Mouse (Mus musculus) heart, embryonic 16.5 days (tissue): ENCODE data around the gene Mid1. TPM values are rescaled to one million over a fixed set of nuclear protein-coding genes. Genes with fewer than 3 reads are reported as not detected.
"Not testable (repeated sequence)": the region's sequence is repeated elsewhere in the genome, so short reads cannot be mapped to it uniquely, and the experiment has no call there.

Experiments
- ATAC-seq: fragments of 200-750 bp; cut with Nextera tagmentation; replicated peaks from 2 replicates; pipeline ENCODE4 v1.8.0; 2017; ENCODE audit warnings: moderate number of reproducible peaks; ENCODE audit not compliant: insufficient read depth, low FRiP score; ENCODE audit errors: extremely low read depth
- H3K27ac ChIP-seq: fragments of 300-500 bp; sonication (generic); 2 replicates; pipeline ENCODE4 v1.5.1; 2014; ENCODE audit warnings: mild to moderate bottlenecking, low read length, control low read depth, moderate library complexity
- H3K27me3 ChIP-seq: fragments of 300-500 bp; sonication (generic); 2 replicates; pipeline ENCODE4 v1.6.1; 2014; ENCODE audit warnings: low read length, mixed read lengths; ENCODE audit not compliant: control insufficient read depth, insufficient read depth
- H3K36me3 ChIP-seq: fragments of 300-500 bp; sonication (generic); 2 replicates; pipeline ENCODE4 v1.6.1; 2014; ENCODE audit not compliant: control insufficient read depth, insufficient read depth
- H3K4me1 ChIP-seq: fragments of 300-500 bp; sonication (generic); 2 replicates; pipeline ENCODE4 v1.6.1; 2014; ENCODE audit warnings: low read length, mixed read lengths; ENCODE audit not compliant: control insufficient read depth, insufficient read depth
- H3K4me2 ChIP-seq: fragments of 300-500 bp; sonication (generic); 2 replicates; pipeline ENCODE4 v1.6.1; 2014; ENCODE audit warnings: low read depth, mild to moderate bottlenecking, control low read depth, low read length
- H3K4me3 ChIP-seq: fragments of 300-500 bp; sonication (generic); 2 replicates; pipeline ENCODE4 v1.5.1; 2014; ENCODE audit warnings: mild to moderate bottlenecking, control low read depth, low read length
- H3K9ac ChIP-seq: fragments of 300-500 bp; sonication (generic); 2 replicates; pipeline ENCODE4 v1.6.1; 2014; ENCODE audit warnings: low read length, control low read depth
- H3K9me3 ChIP-seq: fragments of 300-500 bp; sonication (generic); replicated peaks from 2 replicates; pipeline ENCODE4 v1.6.1; 2016; ENCODE audit warnings: low read length; ENCODE audit not compliant: control insufficient read depth
- WGBS: fragments of 180-500 bp; shearing (Covaris S2); extraction: QIAGEN DNeasy Blood & Tissue Kit; methylation state at CpG from one replicate; pipeline ENCODE4 v1.1.7; 2014; 5-methylcytosine and 5-hydroxymethylcytosine counted together
- polyA plus RNA-seq: library from polyadenylated mRNA; unstranded; fragments of >200 nt; fragmentation: Nextera tagmentation; extraction: Ambion mirVana; gene quantifications from 2 replicates; pipeline ENCODE4 v1.2.1, GENCODE M21; 2015

Mid1 gene
- polyA plus RNA-seq, 1 experiment from 2014 or later = 6.2 TPM

DNA sequence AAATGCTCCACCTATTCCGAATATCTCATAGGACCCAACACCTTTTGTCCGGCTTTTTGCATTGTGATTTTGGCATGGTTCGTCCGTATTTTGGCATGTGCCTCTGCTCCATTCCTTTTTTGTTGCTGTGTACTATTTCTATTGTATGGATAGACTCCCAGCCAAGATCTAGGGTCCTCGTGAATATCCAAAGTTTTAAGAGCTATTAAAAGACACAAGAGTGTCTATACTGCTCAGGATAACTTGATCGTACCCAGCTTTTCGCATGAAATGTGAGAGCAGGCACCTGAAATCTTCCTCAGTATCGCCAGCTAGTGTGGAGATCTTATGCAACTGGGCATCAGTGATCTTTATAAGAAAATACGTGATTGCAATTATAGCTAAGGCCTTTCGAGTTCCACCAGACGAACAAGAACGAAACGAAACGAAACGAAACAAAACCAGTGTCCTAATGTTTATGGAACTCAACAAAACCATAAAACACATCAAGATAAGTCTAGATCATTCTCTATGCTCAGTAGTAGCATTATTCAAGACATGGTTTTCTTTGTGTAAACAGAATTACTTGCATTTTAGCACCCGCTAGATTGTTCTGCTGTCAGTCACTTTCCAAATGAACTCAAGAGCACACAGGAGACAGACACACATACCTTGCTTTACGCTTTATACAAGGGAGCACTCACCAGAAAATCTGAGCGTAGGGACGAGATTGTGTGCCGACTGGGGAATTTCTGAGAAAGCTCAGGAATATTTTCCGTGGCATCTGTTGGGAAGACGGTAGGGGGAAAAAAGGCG lies 297.8 kb downstream of the Mid1 start:
- Histone ChIP-seq H3K36me3 (peaks cover 56% of the 10 kb centered on the region), H3K9me3 (peaks cover 44% of the 10 kb centered on the region), H3K4me1 (peaks cover 10% of the 10 kb centered on the region; the same call in 1 of the 2 replicates)
- not testable (repeated sequence) for H3K4me2 ChIP-seq, H3K27me3 ChIP-seq, H3K4me3 ChIP-seq, ATAC-seq, H3K27ac ChIP-seq, H3K9ac ChIP-seq
- WGBS = 86% methylated on average over 23 of the region's 23 CpGs

GRCm38 (mm10) chrX:169983401-169984165 lies 298.6 kb downstream of the Mid1 start:
- Histone ChIP-seq H3K36me3 (peaks cover 60% of the 10 kb centered on the region), H3K9me3 (peaks cover 48% of the 10 kb centered on the region)
- H3K27ac ChIP-seq, H3K4me3 ChIP-seq, H3K4me1 ChIP-seq, H3K9ac ChIP-seq, H3K27me3 ChIP-seq, ATAC-seq, H3K4me2 ChIP-seq: not testable (repeated sequence)
- 85% methylated on average over 19 of the region's 19 CpGs for WGBS

GRCm38 (mm10) chrX:169984331-169984730 lies 299.3 kb downstream of the Mid1 start:
- not testable (repeated sequence) for H3K27me3 ChIP-seq, ATAC-seq, H3K4me3 ChIP-seq, H3K4me2 ChIP-seq, H3K27ac ChIP-seq, H3K9ac ChIP-seq, H3K4me1 ChIP-seq
- H3K36me3 ChIP-seq = peaks cover 64% of the 10 kb centered on the region
- peaks cover 52% of the 10 kb centered on the region for H3K9me3 ChIP-seq
- WGBS = 80% methylated on average over 7 of the region's 7 CpGs

DNA sequence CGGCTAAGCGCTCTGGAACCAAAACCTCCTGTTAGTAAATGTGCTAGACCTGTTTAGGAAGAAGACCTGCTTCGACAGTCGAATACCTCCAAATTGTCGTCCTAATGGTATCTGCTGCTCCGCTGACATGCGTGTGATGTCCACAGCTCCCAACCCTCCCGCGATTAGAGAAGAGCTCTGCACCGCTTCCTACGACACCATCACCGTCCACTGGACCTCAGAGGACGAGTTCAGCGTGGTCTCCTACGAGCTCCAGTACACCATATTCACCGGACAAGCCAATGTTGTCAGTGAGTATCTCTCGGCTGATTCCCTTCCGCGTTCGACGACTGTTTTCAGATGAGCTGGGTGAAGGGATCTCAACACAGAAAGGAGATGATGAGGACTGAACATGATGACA lies 299.9 kb downstream of the Mid1 start:
- not testable (repeated sequence) for H3K4me2 ChIP-seq, H3K27ac ChIP-seq, H3K9ac ChIP-seq, ATAC-seq, H3K4me3 ChIP-seq, H3K4me1 ChIP-seq, H3K27me3 ChIP-seq
- Histone ChIP-seq H3K9me3 (peaks cover 57% of the 10 kb centered on the region), H3K36me3 (peaks cover 66% of the 10 kb centered on the region)
- WGBS = 88% methylated on average over 21 of the region's 21 CpGs

DNA sequence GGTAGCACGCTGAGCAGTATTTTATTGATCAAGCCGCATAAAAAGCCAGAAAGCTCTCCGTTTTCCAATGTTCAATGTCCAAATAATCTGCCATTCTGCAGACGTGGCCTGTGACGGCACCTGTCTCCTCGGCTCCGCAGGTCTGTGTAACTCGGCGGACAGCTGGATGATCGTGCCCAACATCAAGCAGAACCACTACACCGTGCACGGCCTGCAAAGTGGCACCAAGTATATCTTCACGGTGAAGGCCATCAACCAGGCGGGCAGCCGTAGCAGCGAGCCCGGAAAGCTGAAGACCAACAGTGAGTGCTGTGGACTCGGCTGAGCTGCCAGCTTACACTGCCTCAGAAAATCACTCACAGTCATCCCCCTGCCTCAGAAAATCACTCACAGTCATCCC lies 300.8 kb downstream of the Mid1 start:
- peaks cover 71% of the 10 kb centered on the region for H3K36me3 ChIP-seq
- not testable (repeated sequence) for ATAC-seq

GRCm38 (mm10) chrX:169986519-169987367 lies 301.7 kb downstream of the Mid1 start:
- 40% methylated on average over 45 of the region's 51 CpGs for WGBS
- not testable (repeated sequence) for H3K4me1 ChIP-seq, H3K27ac ChIP-seq, H3K27me3 ChIP-seq
- H3K9me3 ChIP-seq = peaks cover 57% of the 10 kb centered on the region
- H3K4me3 ChIP-seq = peak overlapping the region; percentile 40
- peak; percentile 81 for ATAC-seq
- peak overlapping the region; percentile 64 for H3K9ac ChIP-seq
- H3K4me2 ChIP-seq = peak overlapping the region; percentile 57
- H3K36me3 ChIP-seq = peaks cover 67% of the 10 kb centered on the region

More for the DNA sequence above, 300.8 kb downstream of the Mid1 start:
- not testable (repeated sequence) for H3K9ac ChIP-seq, H3K27ac ChIP-seq, H3K4me2 ChIP-seq, H3K4me1 ChIP-seq, H3K27me3 ChIP-seq, H3K4me3 ChIP-seq
- 83% methylated on average over 18 of the region's 18 CpGs for WGBS
- H3K9me3 ChIP-seq = peaks cover 62% of the 10 kb centered on the region

GRCm38 (mm10) chrX:169987368-169987837 lies 302.4 kb downstream of the Mid1 start:
- H3K4me2 ChIP-seq, H3K27ac ChIP-seq, H3K9ac ChIP-seq, H3K4me1 ChIP-seq, H3K4me3 ChIP-seq, H3K27me3 ChIP-seq, ATAC-seq: not testable (repeated sequence)
- Histone ChIP-seq H3K36me3 (peaks cover 60% of the 10 kb centered on the region), H3K9me3 (peaks cover 59% of the 10 kb centered on the region)
- 83% methylated on average over 28 of the region's 28 CpGs for WGBS

GRCm38 (mm10) chrX:169988571-169989218 lies 303.7 kb downstream of the Mid1 start:
- H3K9ac ChIP-seq, H3K4me1 ChIP-seq, H3K27me3 ChIP-seq, H3K4me3 ChIP-seq, H3K27ac ChIP-seq, H3K4me2 ChIP-seq: not testable (repeated sequence)
- peaks cover 57% of the 10 kb centered on the region for H3K9me3 ChIP-seq
- H3K36me3 ChIP-seq = peaks cover 49% of the 10 kb centered on the region
- 92% methylated on average over 56 of the region's 56 CpGs for WGBS
- ATAC-seq = 0 out of 2 replicates have a peak, but pooled peaks have one; percentile 7
